ENCODE assay signal across 29 mouse cellular contexts in the genomic region with DNA sequence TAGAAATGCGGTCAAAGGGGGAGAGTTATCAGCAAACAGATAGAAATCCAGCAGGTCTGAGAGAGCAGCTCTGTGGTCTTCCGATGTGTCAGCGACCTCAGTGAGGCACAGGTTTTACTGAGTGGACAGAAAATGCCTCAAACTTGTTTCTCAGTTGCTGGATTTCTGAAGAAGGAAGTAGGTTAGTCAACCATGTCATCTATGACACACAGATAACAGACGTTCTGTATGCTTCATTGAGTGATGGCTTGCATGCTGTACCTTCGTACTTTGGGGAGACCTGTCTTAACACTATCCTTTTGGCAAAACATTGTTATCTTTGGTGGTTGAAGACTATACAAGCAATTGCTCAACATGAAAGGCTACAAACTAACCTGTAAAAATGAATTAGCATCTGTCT. TPM values are rescaled to one million over a fixed set of nuclear protein-coding genes. Genes with fewer than 3 reads are reported as not detected.
A peak's percentile ranks its signal among the peaks of the same experiment; 100 is the strongest.
DNase-seq lines count a peak whose midpoint lies in the region; ATAC-seq and TF ChIP-seq lines count a peak whose summit lies in the region.
"Had no signal": no experiment of that assay in that cellular context is flagged by ENCODE, and none has a peak within 500 bp of the region (broad histone marks: within the 10 kb centered on the region; RNA-seq: fewer than 3 reads in every experiment).

No protein-coding gene starts in this region.

- TF ChIP-seq CTCF in G1E (IDR thresholded peaks at IDR 0.05; ENCODE audit: low read depth, low read length) = no peak

- DNase-seq in A20 (ENCODE audit: low read depth, low spot score) (peak; percentile 76), G1E (ENCODE audit: low spot score) (no peak), adipocyte (ENCODE audit: low spot score) (no peak)
- peak; percentile 84 for DNase-seq in induced T-regulatory cell, adult 2 months (ENCODE audit: low read depth)
- DNase-seq in layer of hippocampus, postnatal 14 days (ENCODE audit: low spot score in 2 of 2) = no peak
- no peak for DNase-seq in urinary bladder, adult 18-20 months (ENCODE audit: low spot score in 2 of 2)
- no peak for DNase-seq in adrenal gland, postnatal 10 days
- DNase-seq: adrenal gland, postnatal 14 days; cerebellum, adult 9-10 months; forebrain, postnatal 0 days; gastrocnemius, postnatal 14 days; heart, adult 18-20 months; heart, postnatal 14 days; kidney, postnatal 25 days; lung, adult 18-20 months; lung, postnatal 10 days; thymus, postnatal 25 days had no signal

- H3K9me3 ChIP-seq in G1E (replicated peaks) = no peaks in the 10 kb centered on the region
- H3K9me3 ChIP-seq: embryonic facial prominence, embryonic 15.5 days; heart, embryonic 12.5 days; hindbrain, embryonic 12.5 days; limb, embryonic 13.5 days; liver, embryonic 12.5 days; midbrain, embryonic 15.5 days had no signal

- H3K4me3 ChIP-seq in G1E (ENCODE audit: low read depth, low read length) = no peak overlapping the region
- H3K4me3 ChIP-seq: embryonic facial prominence, embryonic 15.5 days; heart, embryonic 12.5 days; hindbrain, embryonic 12.5 days; layer of hippocampus, adult 2 months; limb, embryonic 13.5 days; liver, embryonic 12.5 days; midbrain, embryonic 15.5 days; myocyte had no signal

- H3K4me1 ChIP-seq in G1E (ENCODE audit: insufficient read depth, low read depth, low read length) = peaks cover 51% of the 10 kb centered on the region
- H3K4me1 ChIP-seq: embryonic facial prominence, embryonic 15.5 days; hindbrain, embryonic 12.5 days; limb, embryonic 13.5 days; liver, embryonic 12.5 days; midbrain, embryonic 15.5 days had no signal

- no peaks in the 10 kb centered on the region for H3K27me3 ChIP-seq in G1E (ENCODE audit: insufficient read depth, low read length)
- H3K27me3 ChIP-seq: embryonic facial prominence, embryonic 15.5 days; heart, embryonic 12.5 days; hindbrain, embryonic 12.5 days; limb, embryonic 13.5 days; liver, embryonic 12.5 days; midbrain, embryonic 15.5 days; Patski had no signal

- no peaks in the 10 kb centered on the region for H3K36me3 ChIP-seq in G1E (replicated peaks)
- H3K36me3 ChIP-seq: embryonic facial prominence, embryonic 15.5 days; heart, embryonic 12.5 days; hindbrain, embryonic 12.5 days; limb, embryonic 13.5 days; liver, embryonic 12.5 days; midbrain, embryonic 15.5 days had no signal

- peak; percentile 71 for ATAC-seq in G1E (ENCODE audit: extremely low read depth, insufficient number of reproducible peaks, low FRiP score, poor library complexity, severe bottlenecking)
- peak; percentile 59 for ATAC-seq in monocyte, adult 5-6 weeks (replicated peaks; ENCODE audit: insufficient number of reproducible peaks, low FRiP score, low TSS enrichment, poor library complexity, severe bottlenecking)
- ATAC-seq: forebrain, postnatal 0 days; intestine, embryonic 16.5 days; liver, embryonic 12.5 days; midbrain, embryonic 15.5 days; Patski had no signal

RNA-seq across cellular contexts. Expression of gene Rgs1, which starts 59.3 kb away (rescaled TPM):
- 101 and 121 TPM in 2 replicates for total RNA-seq in G1E (2014; fragmentation: Nextera tagmentation)
- total RNA-seq in G1E (2017) = 238 and 262 TPM in 2 replicates
- 0.99 and 1.6 TPM in 2 replicates for polyA plus RNA-seq in G1E (2012)
- total RNA-seq in monocyte, adult 5-6 weeks (2017) = 965 to 1,298 TPM (median 1,158 TPM) in 3 replicates
- total RNA-seq in layer of hippocampus, postnatal 14 days (2021) = under 1 TPM in 1 of 2 experiments, not detected in 1; 0.29 TPM
- total RNA-seq in adrenal gland, postnatal 10 days (2021) = 1 to 10 TPM; 1.2 to 1.5 TPM
- total RNA-seq: forebrain, postnatal 0 days; gastrocnemius, postnatal 14 days had no signal
- polyA plus RNA-seq: forebrain, postnatal 0 days; kidney, embryonic 14.5 days; midbrain, embryonic 15.5 days; myocyte; Patski had no signal

Comparison
In these comparisons a context has a peak if more than half of its experiments do, and no peak if none do; other contexts are left out.
1. DNase-seq: peak in A20 (single experiment) and induced T-regulatory cell, adult 2 months (single experiment); none in G1E (single experiment), layer of hippocampus, postnatal 14 days (0 of 2), urinary bladder, adult 18-20 months (0 of 2), adrenal gland, postnatal 10 days (single experiment) and adipocyte (single experiment).
2. RNA of gene Rgs1, which starts 59.3 kb away (total RNA-seq): 965 to 1,298 TPM in monocyte, adult 5-6 weeks and 101 to 262 TPM in G1E; 1.2 to 1.5 TPM in adrenal gland, postnatal 10 days and 0.29 TPM in layer of hippocampus, postnatal 14 days; every median in the first group is over 10 times any median in the second.